Mouse (Mus musculus) C2C12 (cell line): ENCODE measurements around the gene Cdkn1a. TPM values are rescaled to one million over a fixed set of nuclear protein-coding genes. Genes with fewer than 3 reads are reported as not detected.
"Not testable (repeated sequence)": the region's sequence is repeated elsewhere in the genome, so short reads cannot be mapped to it uniquely, and the experiment has no call there.

Source experiments
- H3K27me3 ChIP-seq: one replicate; pipeline ENCODE4 v1.6.1; 2011; ENCODE audit not compliant: control insufficient read depth, insufficient read depth, insufficient read length
- H3K36me3 ChIP-seq: one replicate; pipeline ENCODE4 v1.6.1; 2011; ENCODE audit not compliant: control insufficient read depth, insufficient read depth
- H3K4me3 ChIP-seq: one replicate; pipeline ENCODE4 v1.5.1; 2011; ENCODE audit warnings: mild to moderate bottlenecking, control low read depth; ENCODE audit not compliant: poor library complexity, insufficient read depth, severe bottlenecking
- H3K79me2 ChIP-seq: one replicate; pipeline ENCODE4 v1.6.1; 2011; ENCODE audit not compliant: control insufficient read depth, insufficient read depth
- H3K79me3 ChIP-seq: one replicate; pipeline ENCODE4 v1.6.1; 2011; ENCODE audit warnings: low read depth, control low read depth
- H3ac ChIP-seq: one replicate; pipeline ENCODE3; 2011; ENCODE audit warnings: low read depth; ENCODE audit not compliant: control insufficient read depth, insufficient read length
- CEBPB ChIP-seq: IDR thresholded peaks from one replicate; pipeline ENCODE4 v1.6.1; 2011; ENCODE audit warnings: low read depth, mild to moderate bottlenecking, control low read depth, moderate library complexity
- CTCF ChIP-seq: IDR thresholded peaks from one replicate; pipeline ENCODE4 v1.5.1; 2011; ENCODE audit not compliant: control insufficient read depth, insufficient read depth, insufficient read length
- FOSL1 ChIP-seq: IDR thresholded peaks from one replicate; pipeline ENCODE4 v1.8.0; 2011; ENCODE audit warnings: mild to moderate bottlenecking, low read length; ENCODE audit not compliant: poor library complexity, insufficient read depth, severe bottlenecking
- MAX ChIP-seq: IDR thresholded peaks from one replicate; pipeline ENCODE4 v1.6.1; 2011; ENCODE audit warnings: mild to moderate bottlenecking, control low read depth
- MYOD1 ChIP-seq: IDR thresholded peaks from one replicate; pipeline ENCODE4 v1.6.1; 2011; ENCODE audit warnings: low read depth; ENCODE audit not compliant: control insufficient read depth, insufficient read length
- MYOG ChIP-seq: IDR thresholded peaks from one replicate; pipeline ENCODE4 v1.6.1; 2011; ENCODE audit not compliant: control insufficient read depth, insufficient read length; ENCODE audit errors: extremely low read depth
- USF1 ChIP-seq: IDR thresholded peaks from one replicate; pipeline ENCODE4 v1.6.1; 2011; ENCODE audit warnings: low read depth, mild to moderate bottlenecking, control low read depth, moderate library complexity
- polyA plus RNA-seq: library from polyadenylated mRNA; unstranded; fragments of >200 nt; fragmentation: generic; extraction: Trizol; gene quantifications from one replicate; pipeline ENCODE4 v1.2.1, GENCODE M21; 2012; ENCODE audit warnings: missing spikeins

Cdkn1a gene
- polyA plus RNA-seq, 1 experiment: 236 TPM

GRCm38 (mm10) chr17:29098291-29098690, 7.5 kb downstream of the Cdkn1a start:
- peaks cover 51% of the 10 kb centered on the region for H3K79me2 ChIP-seq
- H3K4me3 ChIP-seq: no peak overlapping the region
- H3K79me3 ChIP-seq: peaks cover 40% of the 10 kb centered on the region
- H3K27me3 ChIP-seq: no peaks in the 10 kb centered on the region
- no peak overlapping the region for H3ac ChIP-seq
- TF ChIP-seq CEBPB: no peak
- TF ChIP-seq MAX: no peak
- no peak for TF ChIP-seq MYOD1
- no peak for TF ChIP-seq MYOG
- no peak for TF ChIP-seq USF1
- no peak for TF ChIP-seq FOSL1
- TF ChIP-seq CTCF: no peak
- H3K36me3 ChIP-seq: peaks cover 48% of the 10 kb centered on the region

- Histone ChIP-seq H3K79me3 (peaks cover 35% of the 10 kb centered on the region), H3K4me3 (no peak overlapping the region), H3K79me2 (peaks cover 44% of the 10 kb centered on the region), H3ac (no peak overlapping the region), H3K36me3 (peaks cover 48% of the 10 kb centered on the region), H3K27me3 (no peaks in the 10 kb centered on the region)
- TF ChIP-seq USF1 (no peak), CEBPB (no peak), FOSL1 (no peak), MYOD1 (no peak), MYOG (no peak), MAX (no peak), CTCF (no peak)
Observed at GRCm38 (mm10) chr17:29099076-29099475, 8.3 kb downstream of the Cdkn1a start.

GRCm38 (mm10) chr17:29100627-29101026, 9.9 kb downstream of the Cdkn1a start:
- no peak overlapping the region for H3K4me3 ChIP-seq
- TF ChIP-seq MYOD1 (no peak), CTCF (no peak), CEBPB (no peak), FOSL1 (no peak), USF1 (no peak), MYOG (no peak), MAX (no peak)
- H3ac ChIP-seq: no peak overlapping the region
- no peaks in the 10 kb centered on the region for H3K27me3 ChIP-seq
- peaks cover 47% of the 10 kb centered on the region for H3K36me3 ChIP-seq
- peaks cover 31% of the 10 kb centered on the region for H3K79me2 ChIP-seq
- peaks cover 28% of the 10 kb centered on the region for H3K79me3 ChIP-seq

- H3K79me2 ChIP-seq: not testable (repeated sequence)
Observed at GRCm38 (mm10) chr17:29110356-29110755, 19.6 kb downstream of the Cdkn1a start.

GRCm38 (mm10) chr17:29111332-29111731, 20.6 kb downstream of the Cdkn1a start:
- TF ChIP-seq MYOD1 (no peak), FOSL1 (no peak), MYOG (no peak), CTCF (no peak), USF1 (no peak), CEBPB (no peak), MAX (no peak)
- no peaks in the 10 kb centered on the region for H3K79me2 ChIP-seq
- H3ac ChIP-seq: no peak overlapping the region
- no peaks in the 10 kb centered on the region for H3K79me3 ChIP-seq
- no peaks in the 10 kb centered on the region for H3K27me3 ChIP-seq
- H3K36me3 ChIP-seq: no peaks in the 10 kb centered on the region
- H3K4me3 ChIP-seq: no peak overlapping the region

More at GRCm38 (mm10) chr17:29110356-29110755, 19.6 kb downstream of the Cdkn1a start:
- not testable (repeated sequence) for H3K79me3 ChIP-seq, H3K36me3 ChIP-seq, H3K27me3 ChIP-seq, H3K4me3 ChIP-seq, H3ac ChIP-seq

GRCm38 (mm10) chr17:29113591-29114352, 23.0 kb downstream of the Cdkn1a start, which contains the start of gene Rab44:
Gene Rab44, plus strand, starts transcription at chr17:29114145.
- H3ac ChIP-seq: no peak within 1 kb of the TSS
- no peaks in the 10 kb centered on the region for H3K79me3 ChIP-seq
- H3K36me3 ChIP-seq: no peaks in the 10 kb centered on the region
- TF ChIP-seq FOSL1: no peak
- no peaks in the 10 kb centered on the region for H3K27me3 ChIP-seq
- no peaks in the 10 kb centered on the region for H3K79me2 ChIP-seq
- H3K4me3 ChIP-seq: no peak within 1 kb of the TSS
